Mouse (Mus musculus) lung, embryonic 14.5 days (tissue): ENCODE data around the gene Mamdc4. TPM values are rescaled to one million over a fixed set of nuclear protein-coding genes. Genes with fewer than 3 reads are reported as not detected.
"Not testable (repeated sequence)": the region's sequence is repeated elsewhere in the genome, so short reads cannot be mapped to it uniquely, and the experiment has no call there.

Experiments used
- ATAC-seq: fragments of 200-750 bp; cut with Nextera tagmentation; 2 replicates; pipeline ENCODE4 v1.8.0; 2017; ENCODE audit warnings: mild to moderate bottlenecking, moderate TSS enrichment, moderate library complexity; ENCODE audit not compliant: insufficient read depth
- DNase-seq: peaks from one replicate; pipeline ENCODE4 v3.0.0-alpha.2; 2015
- H3K27ac ChIP-seq: fragments of 300-500 bp; sonication (generic); 2 replicates; pipeline ENCODE4 v1.5.1; 2014; ENCODE audit warnings: low read depth, mild to moderate bottlenecking, moderate library complexity
- H3K27me3 ChIP-seq: fragments of 300-500 bp; sonication (generic); 2 replicates; pipeline ENCODE4 v1.6.1; 2014; ENCODE audit warnings: low read length, control low read depth; ENCODE audit not compliant: insufficient read depth
- H3K36me3 ChIP-seq: fragments of 300-500 bp; sonication (generic); 2 replicates; pipeline ENCODE4 v1.6.1; 2014; ENCODE audit warnings: control low read depth; ENCODE audit not compliant: insufficient read depth
- H3K4me1 ChIP-seq: fragments of 300-500 bp; sonication (generic); 2 replicates; pipeline ENCODE4 v1.6.1; 2014; ENCODE audit warnings: antibody characterized with exemption, control low read depth; ENCODE audit not compliant: insufficient read depth
- H3K4me2 ChIP-seq: fragments of 300-500 bp; sonication (generic); 2 replicates; pipeline ENCODE4 v1.6.1; 2014; ENCODE audit warnings: mild to moderate bottlenecking
- H3K4me3 ChIP-seq: fragments of 300-500 bp; sonication (generic); 2 replicates; pipeline ENCODE4 v1.5.1; 2014; ENCODE audit warnings: low read depth, low read length
- H3K9ac ChIP-seq: fragments of 300-500 bp; sonication (generic); 2 replicates; pipeline ENCODE4 v1.6.1; 2014
- H3K9me3 ChIP-seq: fragments of 300-500 bp; sonication (generic); 2 replicates; pipeline ENCODE4 v1.6.1; 2016; ENCODE audit warnings: low read depth, low read length, control low read depth
- CTCF ChIP-seq: IDR thresholded peaks from 2 replicates; pipeline ENCODE4 v1.5.1; 2016; ENCODE audit warnings: antibody characterized with exemption, low read depth
- WGBS: fragments of 180-500 bp; shearing (Covaris S2); extraction: QIAGEN DNeasy Blood & Tissue Kit; methylation state at CpG from one replicate; pipeline ENCODE4 v1.1.7; 2014; 5-methylcytosine and 5-hydroxymethylcytosine counted together
- polyA plus RNA-seq: library from polyadenylated mRNA; unstranded; fragments of >200 nt; fragmentation: Nextera tagmentation; extraction: Ambion mirVana; gene quantifications from 2 replicates; pipeline ENCODE4 v1.2.1, GENCODE M21; 2014

The Mamdc4 gene
- polyA plus RNA-seq, 1 experiment from 2014 or later, result 2.2 TPM

GRCm38 (mm10) chr2:25558774-25559173 lies 15.9 kb downstream of the Mamdc4 start:
- no peak for DNase-seq

GRCm38 (mm10) chr2:25557964-25558360 lies 16.7 kb downstream of the Mamdc4 start:
- Histone ChIP-seq H3K27me3 (no peaks in the 10 kb centered on the region), H3K4me1 (peaks cover 11% of the 10 kb centered on the region), H3K4me2 (peak overlapping the region; percentile 93), H3K9ac (peak overlapping the region; percentile 84), H3K4me3 (peak overlapping the region; percentile 93), H3K36me3 (peaks cover 33% of the 10 kb centered on the region), H3K9me3 (no peaks in the 10 kb centered on the region), H3K27ac (no peak overlapping the region)
- DNase-seq (no peak), ATAC-seq (peak; percentile 33)
- WGBS, result under 1% methylated on average over 24 of the region's 24 CpGs
- TF ChIP-seq CTCF, result no peak

More at GRCm38 (mm10) chr2:25558774-25559173, 15.9 kb downstream of the Mamdc4 start:
- no peaks in the 10 kb centered on the region for H3K9me3 ChIP-seq
- ATAC-seq, result no peak
- H3K4me3 ChIP-seq, result peak overlapping the region; percentile 93
- peak overlapping the region; percentile 84 for H3K9ac ChIP-seq
- no peaks in the 10 kb centered on the region for H3K27me3 ChIP-seq
- peaks cover 11% of the 10 kb centered on the region for H3K4me1 ChIP-seq
- peaks cover 41% of the 10 kb centered on the region for H3K36me3 ChIP-seq
- H3K27ac ChIP-seq, result no peak overlapping the region
- 70% methylated on average over 6 of the region's 6 CpGs for WGBS
- peak overlapping the region; percentile 93 for H3K4me2 ChIP-seq
- TF ChIP-seq CTCF, result no peak

- H3K4me3 ChIP-seq, result peak within 1 kb of the TSS; percentile 93
- under 1% methylated on average over 61 of the region's 61 CpGs for WGBS
- H3K27me3 ChIP-seq, result no peaks in the 10 kb centered on the region
- peak within 1 kb of the TSS; percentile 69 for H3K27ac ChIP-seq
- H3K36me3 ChIP-seq, result peaks cover 27% of the 10 kb centered on the region
- peak within 1 kb of the TSS; percentile 84 for H3K9ac ChIP-seq
- H3K4me2 ChIP-seq, result peak within 1 kb of the TSS; percentile 93
- peak; percentile 97 for DNase-seq
- no peaks in the 10 kb centered on the region for H3K9me3 ChIP-seq
- H3K4me1 ChIP-seq, result peaks cover 11% of the 10 kb centered on the region
- peak; percentile 98 for ATAC-seq
- no peak for TF ChIP-seq CTCF
Measured at GRCm38 (mm10) chr2:25557221-25557963, 17.3 kb downstream of the Mamdc4 start, which contains the start of gene Edf1. TSS of gene Edf1 (plus strand) at chr2:25557847.

DNA sequence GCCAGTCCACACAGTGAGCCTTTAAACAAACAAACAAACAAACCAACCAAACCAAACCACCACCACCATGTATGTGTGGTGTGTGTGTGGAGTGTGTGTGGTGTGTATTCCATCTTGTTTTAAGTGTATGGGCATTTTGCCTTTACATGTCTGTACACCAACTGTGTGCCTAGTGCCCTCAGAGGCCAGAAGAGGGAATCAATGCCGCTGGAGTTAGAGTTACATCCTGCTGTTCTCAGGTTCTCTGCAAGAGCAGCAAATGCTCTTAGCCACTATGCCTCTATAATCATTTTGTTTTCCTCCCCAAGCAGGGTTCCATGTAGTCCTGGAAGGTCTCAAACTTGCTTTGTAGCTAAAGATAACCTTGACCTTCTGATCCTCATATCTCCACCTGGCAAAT lies 18.3 kb downstream of the Mamdc4 start:
- H3K27ac ChIP-seq, result no peak overlapping the region
- H3K4me3 ChIP-seq, result no peak overlapping the region
- DNase-seq (no peak), ATAC-seq (no peak)
- TF ChIP-seq CTCF, result no peak
- H3K9ac ChIP-seq, result no peak overlapping the region
- no peaks in the 10 kb centered on the region for H3K9me3 ChIP-seq
- no peak overlapping the region for H3K4me2 ChIP-seq
- peaks cover 16% of the 10 kb centered on the region for H3K36me3 ChIP-seq
- H3K4me1 ChIP-seq, result peaks cover 11% of the 10 kb centered on the region
- H3K27me3 ChIP-seq, result no peaks in the 10 kb centered on the region
- 54% methylated on average over 1 of the region's 1 CpGs for WGBS

DNA sequence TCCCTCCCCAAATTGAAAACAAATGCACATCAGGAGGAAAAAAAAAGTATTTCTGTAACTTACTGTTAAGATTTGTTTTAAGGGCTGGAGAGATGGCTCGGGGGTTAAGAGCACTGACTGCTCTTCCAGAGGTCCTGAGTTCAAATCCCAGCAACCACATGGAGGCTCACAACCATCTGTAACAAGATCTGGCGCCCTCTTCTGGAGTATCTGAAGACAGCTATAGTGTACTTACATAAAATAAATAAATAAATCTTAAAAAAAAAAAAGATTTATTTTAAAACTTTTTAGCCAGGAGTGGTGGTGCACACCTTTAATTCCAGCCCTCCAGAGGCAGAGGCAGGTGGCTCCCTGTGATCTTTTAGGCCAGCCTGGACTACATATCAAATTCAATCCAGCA lies 19.2 kb downstream of the Mamdc4 start:
- H3K27me3 ChIP-seq, H3K9ac ChIP-seq, H3K36me3 ChIP-seq, H3K4me3 ChIP-seq, ATAC-seq, H3K9me3 ChIP-seq, H3K4me2 ChIP-seq, DNase-seq, H3K27ac ChIP-seq: not testable (repeated sequence)
- WGBS, result 45% methylated on average over 2 of the region's 2 CpGs
- peaks cover 11% of the 10 kb centered on the region for H3K4me1 ChIP-seq
- TF ChIP-seq CTCF, result peak; percentile 15; the same call in 1 of the 2 replicates

- not testable (repeated sequence) for H3K9me3 ChIP-seq, H3K4me3 ChIP-seq, H3K9ac ChIP-seq, H3K4me1 ChIP-seq, H3K27ac ChIP-seq, H3K27me3 ChIP-seq, ATAC-seq, H3K4me2 ChIP-seq, H3K36me3 ChIP-seq, DNase-seq
- WGBS, result 72% methylated on average over 4 of the region's 4 CpGs
Measured at GRCm38 (mm10) chr2:25553171-25553786, 21.4 kb downstream of the Mamdc4 start.

GRCm38 (mm10) chr2:25551186-25551585 lies 23.5 kb downstream of the Mamdc4 start:
- Histone ChIP-seq H3K27ac (no peak overlapping the region), H3K9ac (no peak overlapping the region), H3K4me1 (0 out of 2 replicates have a peak, but pooled peaks cover under 1% of the 10 kb centered on the region), H3K36me3 (no peaks in the 10 kb centered on the region), H3K4me3 (no peak overlapping the region), H3K4me2 (no peak overlapping the region), H3K27me3 (no peaks in the 10 kb centered on the region), H3K9me3 (no peaks in the 10 kb centered on the region)
- ATAC-seq (no peak), DNase-seq (peak; percentile 46)
- peak; percentile 74 for TF ChIP-seq CTCF
- WGBS, result 22% methylated on average over 5 of the region's 5 CpGs
